Comparison of ENCODE assay signal across 24 mouse cellular contexts in the genomic region with DNA sequence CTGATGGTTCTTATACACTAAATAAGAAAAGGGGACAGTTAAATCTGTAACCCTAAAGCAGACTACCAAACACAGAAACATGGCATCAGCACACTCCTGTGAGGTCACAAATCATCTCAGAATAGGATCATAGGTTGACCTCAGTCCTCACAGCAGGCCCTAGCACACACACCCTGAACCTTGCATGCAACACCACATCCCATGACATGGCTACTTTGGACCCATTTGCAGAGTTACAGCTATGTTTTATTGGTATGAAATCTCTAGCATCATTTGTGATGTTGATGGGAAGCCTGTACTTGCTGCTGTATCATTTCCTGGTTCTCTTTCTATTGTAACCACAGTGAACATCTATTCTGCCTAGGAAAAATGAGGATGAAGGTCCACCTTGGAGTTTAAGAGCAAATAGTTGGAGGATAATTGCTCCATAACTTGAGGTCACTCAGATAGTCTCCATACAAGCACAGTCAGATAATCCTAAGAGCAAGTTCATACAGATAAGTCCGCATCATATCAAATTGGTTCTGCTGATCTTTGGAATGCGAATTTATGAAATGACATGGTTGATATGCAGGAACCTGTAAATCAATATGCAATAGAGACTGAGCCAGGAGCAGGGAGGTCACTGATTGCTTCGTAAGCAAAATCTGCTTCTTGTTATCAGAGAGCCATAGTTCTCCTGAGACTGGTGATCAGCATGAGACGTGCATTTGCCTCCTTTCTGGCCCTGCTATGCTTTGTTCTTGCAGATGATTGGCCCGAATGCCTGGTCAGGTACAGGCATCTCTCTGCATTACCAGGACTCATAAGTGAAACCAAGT. TPM values are rescaled to one million over a fixed set of nuclear protein-coding genes. Genes with fewer than 3 reads are reported as not detected.
"Had no signal": no experiment of that assay in that cellular context is flagged by ENCODE, and none has a peak within 500 bp of the region (broad histone marks: within the 10 kb centered on the region; RNA-seq: fewer than 3 reads in every experiment).

No protein-coding gene starts in this region.

- H3K4me3 ChIP-seq: lung, embryonic 15.5 days; megakaryocyte, embryonic 14.5 days; midbrain, embryonic 13.5 days; midbrain, embryonic 15.5 days; myocyte; neural tube, embryonic 13.5 days; neural tube, embryonic 15.5 days; stomach, embryonic 15.5 days had no signal

- H3K9ac ChIP-seq: liver, postnatal 0 days; lung, embryonic 15.5 days; midbrain, embryonic 13.5 days; midbrain, embryonic 15.5 days; neural tube, embryonic 13.5 days; neural tube, embryonic 15.5 days; stomach, embryonic 15.5 days had no signal

- DNase-seq: liver, postnatal 0 days; lung, adult 2 months; lung, postnatal 14 days; lung, postnatal 36 days; retina, postnatal 1 day; right cerebral cortex, adult 18-20 months; right cerebral cortex, postnatal 25 days; right cerebral cortex, postnatal 4 days; thymus, adult 2 months; thymus, postnatal 25 days; thymus, postnatal 4 days had no signal

- H3K27ac ChIP-seq: lung, embryonic 15.5 days; macrophage; midbrain, embryonic 13.5 days; midbrain, embryonic 15.5 days; neural tube, embryonic 13.5 days; neural tube, embryonic 15.5 days; stomach, embryonic 15.5 days; stomach, postnatal 0 days had no signal

- ATAC-seq: liver, postnatal 0 days; lung, postnatal 0 days; midbrain, embryonic 13.5 days; midbrain, embryonic 15.5 days had no signal

- H3K4me2 ChIP-seq: lung, embryonic 15.5 days; midbrain, embryonic 11.5 days; midbrain, embryonic 13.5 days; midbrain, embryonic 15.5 days; neural tube, embryonic 13.5 days; neural tube, embryonic 15.5 days; stomach, embryonic 15.5 days had no signal

- H3K4me1 ChIP-seq: lung, embryonic 15.5 days; midbrain, embryonic 15.5 days; neural tube, embryonic 13.5 days; neural tube, embryonic 15.5 days; stomach, embryonic 15.5 days had no signal

- H3K9me3 ChIP-seq: lung, embryonic 15.5 days; midbrain, embryonic 13.5 days; midbrain, embryonic 15.5 days; neural tube, embryonic 13.5 days; neural tube, embryonic 15.5 days; stomach, embryonic 15.5 days had no signal

- H3K36me3 ChIP-seq: lung, embryonic 15.5 days; midbrain, embryonic 13.5 days; midbrain, embryonic 15.5 days; neural tube, embryonic 13.5 days; neural tube, embryonic 15.5 days; stomach, embryonic 15.5 days had no signal

- H3K27me3 ChIP-seq: lung, embryonic 15.5 days; midbrain, embryonic 13.5 days; midbrain, embryonic 15.5 days; neural tube, embryonic 13.5 days; neural tube, embryonic 15.5 days; stomach, embryonic 15.5 days had no signal

RNA-seq across cellular contexts. Expression of a gene that starts 14.1 kb away (rescaled TPM):
- polyA plus RNA-seq: neural tube, embryonic 11.5 days had no signal
